Mouse (Mus musculus) embryonic facial prominence, embryonic 11.5 days (tissue): ENCODE measurements around the gene Tex19.2. TPM values are rescaled to one million over a fixed set of nuclear protein-coding genes. Genes with fewer than 3 reads are reported as not detected.

Experiments used
- ATAC-seq: fragments of 200-750 bp; cut with Nextera tagmentation; replicated peaks from 2 replicates; pipeline ENCODE4 v1.8.0; 2017; ENCODE audit warnings: low read depth; ENCODE audit not compliant: insufficient number of reproducible peaks, low FRiP score, low TSS enrichment
- DNase-seq: peaks from one replicate; pipeline ENCODE4 v3.0.0-alpha.2; 2015; ENCODE audit warnings: low spot score
- H3K27ac ChIP-seq: fragments of 300-500 bp; sonication (generic); replicated peaks from 2 replicates; pipeline ENCODE4 v1.5.1; 2014; ENCODE audit warnings: mild to moderate bottlenecking, low read depth, low read length, control low read depth
- H3K27me3 ChIP-seq: fragments of 300-500 bp; sonication (generic); 2 replicates; pipeline ENCODE4 v1.6.1; 2014; ENCODE audit warnings: mild to moderate bottlenecking, low read length, moderate library complexity, mixed read lengths; ENCODE audit not compliant: control insufficient read depth, insufficient read depth
- H3K36me3 ChIP-seq: fragments of 300-500 bp; sonication (generic); replicated peaks from 2 replicates; pipeline ENCODE4 v1.6.1; 2014; ENCODE audit warnings: low read depth, mild to moderate bottlenecking, low read length, moderate library complexity, mixed read lengths; ENCODE audit not compliant: control insufficient read depth, insufficient read depth
- H3K4me1 ChIP-seq: fragments of 300-500 bp; sonication (generic); 2 replicates; pipeline ENCODE4 v1.6.1; 2014; ENCODE audit warnings: low read length, mixed read lengths; ENCODE audit not compliant: control insufficient read depth, insufficient read depth
- H3K4me2 ChIP-seq: fragments of 300-500 bp; sonication (generic); 2 replicates; pipeline ENCODE4 v1.6.1; 2014; ENCODE audit warnings: low read depth, mild to moderate bottlenecking, control low read depth, low read length, moderate library complexity
- H3K4me3 ChIP-seq: fragments of 300-500 bp; sonication (generic); 2 replicates; pipeline ENCODE4 v1.5.1; 2014; ENCODE audit warnings: low read depth, low read length, control low read depth
- H3K9ac ChIP-seq: fragments of 300-500 bp; sonication (generic); replicated peaks from 2 replicates; pipeline ENCODE4 v1.6.1; 2014; ENCODE audit warnings: mild to moderate bottlenecking, control low read depth, low read length
- H3K9me3 ChIP-seq: fragments of 300-500 bp; sonication (generic); replicated peaks from 2 replicates; pipeline ENCODE4 v1.6.1; 2016; ENCODE audit warnings: mild to moderate bottlenecking, low read length, inconsistent platforms, mixed read lengths; ENCODE audit not compliant: control insufficient read depth
- WGBS: fragments of 180-500 bp; shearing (Covaris S2); extraction: QIAGEN DNeasy Blood & Tissue Kit; methylation state at CpG from one replicate; pipeline ENCODE4 v1.1.7; 2014; 5-methylcytosine and 5-hydroxymethylcytosine counted together
- polyA plus RNA-seq: library from polyadenylated mRNA; unstranded; fragments of >200 nt; fragmentation: Nextera tagmentation; extraction: Ambion mirVana; gene quantifications from 2 replicates; pipeline ENCODE4 v1.2.1, GENCODE M21; 2014

Gene Tex19.2
- polyA plus RNA-seq, 1 experiment from 2014 or later: not detected

- WGBS: 85% methylated on average over 2 of the region's 2 CpGs
- Histone ChIP-seq H3K4me2 (no peak overlapping the region), H3K4me3 (no peak overlapping the region), H3K9ac (no peak overlapping the region), H3K27me3 (no peaks in the 10 kb centered on the region), H3K9me3 (no peaks in the 10 kb centered on the region), H3K27ac (no peak overlapping the region), H3K4me1 (no peaks in the 10 kb centered on the region), H3K36me3 (no peaks in the 10 kb centered on the region)
- no peak for ATAC-seq
- DNase-seq: no peak
Observed at GRCm38 (mm10) chr11:121089756-121090546, 28.5 kb downstream of the Tex19.2 start.

- H3K27me3 ChIP-seq: no peaks in the 10 kb centered on the region
- no peaks in the 10 kb centered on the region for H3K4me1 ChIP-seq
- no peak overlapping the region for H3K4me2 ChIP-seq
- no peaks in the 10 kb centered on the region for H3K9me3 ChIP-seq
- ATAC-seq: no peak
- H3K27ac ChIP-seq: no peak overlapping the region
- 84% methylated on average over 6 of the region's 6 CpGs for WGBS
- no peaks in the 10 kb centered on the region for H3K36me3 ChIP-seq
- no peak for DNase-seq
- no peak overlapping the region for H3K9ac ChIP-seq
- no peak overlapping the region for H3K4me3 ChIP-seq
Observed at GRCm38 (mm10) chr11:121088997-121089396, 29.5 kb downstream of the Tex19.2 start.

GRCm38 (mm10) chr11:121086296-121086695 lies 32.2 kb downstream of the Tex19.2 start:
- WGBS: 65% methylated on average over 4 of the region's 4 CpGs
- Histone ChIP-seq H3K27me3 (no peaks in the 10 kb centered on the region), H3K4me2 (no peak overlapping the region), H3K9ac (no peak overlapping the region), H3K9me3 (no peaks in the 10 kb centered on the region), H3K27ac (no peak overlapping the region), H3K4me1 (no peaks in the 10 kb centered on the region), H3K4me3 (no peak overlapping the region), H3K36me3 (no peaks in the 10 kb centered on the region)
- DNase-seq (no peak), ATAC-seq (no peak)

GRCm38 (mm10) chr11:121085181-121085580 lies 33.3 kb downstream of the Tex19.2 start:
- Histone ChIP-seq H3K36me3 (no peaks in the 10 kb centered on the region), H3K9me3 (no peaks in the 10 kb centered on the region), H3K27me3 (no peaks in the 10 kb centered on the region), H3K9ac (no peak overlapping the region), H3K4me3 (no peak overlapping the region), H3K27ac (no peak overlapping the region), H3K4me1 (no peaks in the 10 kb centered on the region), H3K4me2 (no peak overlapping the region)
- DNase-seq (no peak), ATAC-seq (no peak)
- 81% methylated on average over 5 of the region's 5 CpGs for WGBS

GRCm38 (mm10) chr11:121082857-121083500 lies 35.5 kb downstream of the Tex19.2 start:
- Histone ChIP-seq H3K4me1 (no peaks in the 10 kb centered on the region), H3K27ac (no peak overlapping the region), H3K4me2 (no peak overlapping the region), H3K36me3 (no peaks in the 10 kb centered on the region), H3K9ac (no peak overlapping the region), H3K9me3 (no peaks in the 10 kb centered on the region), H3K27me3 (no peaks in the 10 kb centered on the region), H3K4me3 (no peak overlapping the region)
- ATAC-seq: no peak
- no peak for DNase-seq
- WGBS: 73% methylated on average over 6 of the region's 6 CpGs

- Histone ChIP-seq H3K4me3 (no peak overlapping the region), H3K4me2 (no peak overlapping the region), H3K9me3 (no peaks in the 10 kb centered on the region), H3K36me3 (no peaks in the 10 kb centered on the region), H3K4me1 (no peaks in the 10 kb centered on the region), H3K9ac (no peak overlapping the region), H3K27me3 (no peaks in the 10 kb centered on the region), H3K27ac (no peak overlapping the region)
- DNase-seq (no peak), ATAC-seq (no peak)
- WGBS: 84% methylated on average over 3 of the region's 3 CpGs
Observed at GRCm38 (mm10) chr11:121082250-121082649, 36.2 kb downstream of the Tex19.2 start.

GRCm38 (mm10) chr11:121081120-121081519 lies 37.4 kb downstream of the Tex19.2 start, which contains the start of gene Sectm1a:
Gene Sectm1a, minus strand, starts transcription at chr11:121081220.
- no peak for ATAC-seq
- no peaks in the 10 kb centered on the region for H3K9me3 ChIP-seq
- 66% methylated on average over 3 of the region's 3 CpGs for WGBS
- no peak within 1 kb of the TSS for H3K4me2 ChIP-seq
- H3K27ac ChIP-seq: no peak within 1 kb of the TSS
- no peaks in the 10 kb centered on the region for H3K27me3 ChIP-seq
- no peak within 1 kb of the TSS for H3K4me3 ChIP-seq
- no peak for DNase-seq
- H3K4me1 ChIP-seq: no peaks in the 10 kb centered on the region
- no peak within 1 kb of the TSS for H3K9ac ChIP-seq
- no peaks in the 10 kb centered on the region for H3K36me3 ChIP-seq

GRCm38 (mm10) chr11:121080330-121080729 lies 38.1 kb downstream of the Tex19.2 start:
- Histone ChIP-seq H3K4me1 (no peaks in the 10 kb centered on the region), H3K27me3 (no peaks in the 10 kb centered on the region), H3K9me3 (no peaks in the 10 kb centered on the region), H3K4me3 (no peak overlapping the region), H3K4me2 (no peak overlapping the region), H3K27ac (no peak overlapping the region), H3K9ac (no peak overlapping the region), H3K36me3 (no peaks in the 10 kb centered on the region)
- ATAC-seq: no peak
- DNase-seq: no peak
- WGBS: 92% methylated on average over 8 of the region's 8 CpGs
